In genomic region chr7:19456628-19457027, GRCm38 (mm10) we compare ENCODE assay signal across 9 mouse cellular contexts. TPM values are rescaled to one million over a fixed set of nuclear protein-coding genes. Genes with fewer than 3 reads are reported as not detected.
DNase-seq lines count a peak whose midpoint lies in the region; ATAC-seq and TF ChIP-seq lines count a peak whose summit lies in the region.
"Had no signal": no experiment of that assay in that cellular context is flagged by ENCODE, and none has a peak within 500 bp of the region (broad histone marks: within the 10 kb centered on the region; RNA-seq: fewer than 3 reads in every experiment).

No protein-coding gene starts in this region.

- peak; percentile 40 to 62 for DNase-seq in adrenal gland, adult (ENCODE audit: inconsistent age in 2 of 2, low spot score in 1 of 2)
- DNase-seq in adrenal gland, postnatal 10 days, result no peak
- DNase-seq in layer of hippocampus, adult 9-11 months, result peak; percentile 51
- no peak for DNase-seq in layer of hippocampus, postnatal 25 days (ENCODE audit: extremely low spot score in 1 of 2, low spot score in 1 of 2)
- no peak for DNase-seq in liver, embryonic 13.5 days
- no peak for DNase-seq in thymus, adult 2 months
- no peak for DNase-seq in spleen, adult 12 weeks (ENCODE audit: low spot score)

- TF ChIP-seq POLR2A in embryonic fibroblast, embryonic 13.5 days (IDR thresholded peaks at IDR 0.05; ENCODE audit: low read depth, low read length), result no peak
- TF ChIP-seq POLR2A in thymus, adult 2 months (IDR thresholded peaks at IDR 0.05; ENCODE audit: control insufficient read depth, extremely low read depth, insufficient read depth, low read length, poor library complexity), result no peak

- no peaks in the 10 kb centered on the region for H3K27me3 ChIP-seq in liver, embryonic 13.5 days
- H3K27me3 ChIP-seq in thymus, adult 2 months (ENCODE audit: control insufficient read depth, insufficient read depth, low read length), result no peaks in the 10 kb centered on the region

- no peak for ATAC-seq in liver, embryonic 13.5 days (ENCODE audit: low read depth)

- 89% methylated on average over 7 of the region's 7 CpGs for WGBS in liver, embryonic 13.5 days (ENCODE audit: insufficient replicate concordance)
- WGBS in thymus, adult 2 months, result 97% methylated on average over 7 of the region's 7 CpGs

- H3K4me3 ChIP-seq in embryonic fibroblast, embryonic 13.5 days (ENCODE audit: insufficient read depth, low read length), result 0 out of 2 replicates have a peak overlapping the region, but pooled peaks have one; percentile 96
- H3K4me3 ChIP-seq in liver, embryonic 13.5 days (replicated peaks), result no peak overlapping the region; the same call in 1 of the 2 replicates
- no peak overlapping the region for H3K4me3 ChIP-seq in thymus, adult 2 months (ENCODE audit: control insufficient read depth, insufficient read depth, low read length)

- H3K9me3 ChIP-seq in liver, embryonic 13.5 days (replicated peaks), result no peaks in the 10 kb centered on the region

- H3K4me2 ChIP-seq in liver, embryonic 13.5 days, result 0 out of 2 replicates have a peak overlapping the region, but pooled peaks have one; percentile 91

- TF ChIP-seq CTCF in embryonic fibroblast, embryonic 13.5 days (IDR thresholded peaks at IDR 0.05; ENCODE audit: borderline replicate concordance, insufficient read depth, low read length), result no peak
- TF ChIP-seq CTCF in thymus, adult 2 months (IDR thresholded peaks at IDR 0.05; ENCODE audit: borderline replicate concordance, control insufficient read depth, extremely low read depth, insufficient read depth, low read length, poor library complexity), result no peak

- no peak overlapping the region for H3K27ac ChIP-seq in embryonic fibroblast, embryonic 13.5 days (ENCODE audit: insufficient read depth, low read length)
- no peak overlapping the region for H3K27ac ChIP-seq in liver, embryonic 13.5 days
- H3K27ac ChIP-seq in thymus, adult 2 months (ENCODE audit: control insufficient read depth, insufficient read depth, low read length), result no peak overlapping the region

- peaks cover 2% of the 10 kb centered on the region for H3K36me3 ChIP-seq in liver, embryonic 13.5 days
- no peaks in the 10 kb centered on the region for H3K36me3 ChIP-seq in thymus, adult 2 months (ENCODE audit: control insufficient read depth, insufficient read depth, low read length)

- no peak overlapping the region for H3K9ac ChIP-seq in liver, embryonic 13.5 days

- H3K4me1 ChIP-seq in embryonic fibroblast, embryonic 13.5 days (ENCODE audit: control insufficient read depth, insufficient read depth, low read length), result no peaks in the 10 kb centered on the region; the same call in 1 of the 2 replicates
- peaks cover 43% of the 10 kb centered on the region for H3K4me1 ChIP-seq in liver, embryonic 13.5 days (replicated peaks)
- peaks cover 19% of the 10 kb centered on the region for H3K4me1 ChIP-seq in thymus, adult 2 months (replicated peaks; ENCODE audit: control insufficient read depth, insufficient read depth, low read length)

RNA-seq across cellular contexts. Expression of gene Mark4, which starts 2.0 kb away (rescaled TPM):
- total RNA-seq in adrenal gland, postnatal 10 days (2021), result 10 to 100 TPM; 35.0 to 37.1 TPM
- 100 to 1,000 TPM in 1 of 2 experiments, 10 to 100 TPM in 1; 92.8 to 105 TPM for total RNA-seq in layer of hippocampus, postnatal 25 days (2021)
- polyA plus RNA-seq in embryonic fibroblast, embryonic 13.5 days (2011; ENCODE audit: insufficient read length, low read depth, missing spikeins), result 27.4 and 29.1 TPM in 2 replicates
- 1.3 and 1.6 TPM in 2 replicates for polyA plus RNA-seq in liver, embryonic 13.5 days (2015; fragmentation: Nextera tagmentation; extraction: Ambion mirVana)
- 36.3 and 48.8 TPM in 2 replicates for polyA plus RNA-seq in thymus, adult 2 months (2012; rRNA removed)

RNA-seq across cellular contexts. Expression of gene Exoc3l2, which starts 6.5 kb away (rescaled TPM):
- 10 to 100 TPM; 17.4 to 17.9 TPM for total RNA-seq in adrenal gland, postnatal 10 days (2021)
- total RNA-seq in layer of hippocampus, postnatal 25 days (2021), result under 1 TPM; 0.37 to 0.38 TPM
- polyA plus RNA-seq in embryonic fibroblast, embryonic 13.5 days (2011; ENCODE audit: insufficient read length, low read depth, missing spikeins), result not detected in 2 replicates
- 0.83 and 1.0 TPM in 2 replicates for polyA plus RNA-seq in liver, embryonic 13.5 days (2015; fragmentation: Nextera tagmentation; extraction: Ambion mirVana)
- 0.94 and 1.0 TPM in 2 replicates for polyA plus RNA-seq in thymus, adult 2 months (2012; rRNA removed)
- total RNA-seq: neutrophil, adult 5-6 weeks had no signal

RNA-seq across cellular contexts. Expression of gene Bloc1s3, which starts 51.5 kb away (rescaled TPM):
- 1 to 10 TPM; 5.2 to 5.4 TPM for total RNA-seq in adrenal gland, postnatal 10 days (2021)
- total RNA-seq in layer of hippocampus, postnatal 25 days (2021), result 1 to 10 TPM; 6.0 to 7.1 TPM
- polyA plus RNA-seq in embryonic fibroblast, embryonic 13.5 days (2011; ENCODE audit: insufficient read length, low read depth, missing spikeins), result 5.9 and 6.1 TPM in 2 replicates
- 1.3 TPM in 2 replicates for polyA plus RNA-seq in liver, embryonic 13.5 days (2015; fragmentation: Nextera tagmentation; extraction: Ambion mirVana)
- polyA plus RNA-seq in thymus, adult 2 months (2012; rRNA removed), result 13.2 and 15.5 TPM in 2 replicates

RNA-seq across cellular contexts. Expression of gene Trappc6a, which starts 51.6 kb away (rescaled TPM):
- 10 to 100 TPM; 76.6 to 80.9 TPM for total RNA-seq in adrenal gland, postnatal 10 days (2021)
- 10 to 100 TPM; 20.1 to 21.1 TPM for total RNA-seq in layer of hippocampus, postnatal 25 days (2021)
- polyA plus RNA-seq in embryonic fibroblast, embryonic 13.5 days (2011; ENCODE audit: insufficient read length, low read depth, missing spikeins), result 15.2 and 23.4 TPM in 2 replicates
- polyA plus RNA-seq in liver, embryonic 13.5 days (2015; fragmentation: Nextera tagmentation; extraction: Ambion mirVana), result 39.5 and 45.2 TPM in 2 replicates
- 86.7 and 90.2 TPM in 2 replicates for polyA plus RNA-seq in thymus, adult 2 months (2012; rRNA removed)

RNA-seq across cellular contexts. Expression of gene Ckm, which starts 52.1 kb away (rescaled TPM):
- total RNA-seq in adrenal gland, postnatal 10 days (2021), result 100 to 1,000 TPM; 346 to 973 TPM
- total RNA-seq in layer of hippocampus, postnatal 25 days (2021), result not detected
- polyA plus RNA-seq in embryonic fibroblast, embryonic 13.5 days (2011; ENCODE audit: insufficient read length, low read depth, missing spikeins), result not detected in 2 replicates
- polyA plus RNA-seq in liver, embryonic 13.5 days (2015; fragmentation: Nextera tagmentation; extraction: Ambion mirVana), result 0.82 and 1.6 TPM in 2 replicates
- 19.3 and 332 TPM in 2 replicates for polyA plus RNA-seq in thymus, adult 2 months (2012; rRNA removed)
- total RNA-seq: neutrophil, adult 5-6 weeks had no signal

Comparison
In these comparisons a context has a peak if more than half of its experiments do, and no peak if none do; other contexts are left out.
1. DNase-seq: peak in adrenal gland, adult (2 of 2) and layer of hippocampus, adult 9-11 months (single experiment); none in adrenal gland, postnatal 10 days (single experiment), layer of hippocampus, postnatal 25 days (0 of 2), liver, embryonic 13.5 days (single experiment), thymus, adult 2 months (single experiment) and spleen, adult 12 weeks (single experiment).
2. RNA of gene Mark4, which starts 2.0 kb away (polyA plus RNA-seq): 36.3 to 48.8 TPM in thymus, adult 2 months and 27.4 to 29.1 TPM in embryonic fibroblast, embryonic 13.5 days; 1.3 to 1.6 TPM in liver, embryonic 13.5 days; every median in the first group is over 10 times any median in the second.